Mouse (Mus musculus) forebrain, embryonic 11.5 days (tissue): ENCODE measurements around the gene Gng5. TPM values are rescaled to one million over a fixed set of nuclear protein-coding genes. Genes with fewer than 3 reads are reported as not detected.

ENCODE experiments used
- polyA plus RNA-seq: library from polyadenylated mRNA; unstranded; fragments of >200 nt; fragmentation: Nextera tagmentation; extraction: Ambion mirVana; gene quantifications from 2 replicates; pipeline ENCODE4 v1.2.1, GENCODE M21; 2014

The Gng5 gene
- polyA plus RNA-seq, 1 experiment from 2014 or later = 1,050 TPM

Other genes starting within 250 kb of the Gng5 start
- gene Ssx2ip, start 95.2 kb upstream of the Gng5 start, polyA plus RNA-seq = 41.6 TPM in 2 replicates
- 5.7 and 6.0 TPM in 2 replicates for gene Ctbs, start 50.0 kb upstream of the Gng5 start, polyA plus RNA-seq
- gene Spata1, start 54 bp upstream of the Gng5 start, polyA plus RNA-seq = 5.9 and 7.5 TPM in 2 replicates
- 70.0 and 72.8 TPM in 2 replicates for gene Rpf1, start 21.6 kb downstream of the Gng5 start, polyA plus RNA-seq
- gene Uox, start 70.6 kb downstream of the Gng5 start, polyA plus RNA-seq = not detected in 2 replicates
- gene Dnase2b, start 115.8 kb downstream of the Gng5 start, polyA plus RNA-seq = not detected in 2 replicates
- gene 4930503B20Rik, start 151.5 kb downstream of the Gng5 start, polyA plus RNA-seq = not detected in 2 replicates
- 0.52 and 0.97 TPM in 2 replicates for gene Samd13, start 185.8 kb downstream of the Gng5 start, polyA plus RNA-seq